Mouse (Mus musculus) left cerebral cortex, adult 11 months (tissue): Measurements from ENCODE around the gene Msh4.

Experiments
- DNase-seq: peaks from one replicate; pipeline ENCODE4 v3.0.0; 2022; ENCODE audit warnings: low spot score

Msh4 gene

DNA sequence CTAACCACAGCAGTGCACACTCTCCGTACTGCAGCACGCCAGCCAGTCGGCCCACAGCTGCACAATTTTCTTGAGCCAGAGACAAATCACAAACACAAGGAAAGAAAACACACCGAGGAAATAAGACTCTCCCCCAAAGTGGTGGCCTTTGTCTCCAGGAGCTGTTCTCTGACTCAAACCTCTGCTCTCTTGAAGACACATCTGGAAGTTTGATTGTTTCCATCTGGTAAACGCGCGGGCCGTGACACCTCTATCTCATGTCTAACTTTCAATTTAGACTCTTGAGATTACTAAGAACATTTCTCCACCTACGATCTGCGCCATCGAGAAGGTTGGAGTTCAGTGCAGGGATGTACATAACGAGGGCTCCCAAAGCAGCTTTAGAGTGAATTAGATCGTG is 97.5 kb downstream of the Msh4 start:
- no peak for DNase-seq

DNA sequence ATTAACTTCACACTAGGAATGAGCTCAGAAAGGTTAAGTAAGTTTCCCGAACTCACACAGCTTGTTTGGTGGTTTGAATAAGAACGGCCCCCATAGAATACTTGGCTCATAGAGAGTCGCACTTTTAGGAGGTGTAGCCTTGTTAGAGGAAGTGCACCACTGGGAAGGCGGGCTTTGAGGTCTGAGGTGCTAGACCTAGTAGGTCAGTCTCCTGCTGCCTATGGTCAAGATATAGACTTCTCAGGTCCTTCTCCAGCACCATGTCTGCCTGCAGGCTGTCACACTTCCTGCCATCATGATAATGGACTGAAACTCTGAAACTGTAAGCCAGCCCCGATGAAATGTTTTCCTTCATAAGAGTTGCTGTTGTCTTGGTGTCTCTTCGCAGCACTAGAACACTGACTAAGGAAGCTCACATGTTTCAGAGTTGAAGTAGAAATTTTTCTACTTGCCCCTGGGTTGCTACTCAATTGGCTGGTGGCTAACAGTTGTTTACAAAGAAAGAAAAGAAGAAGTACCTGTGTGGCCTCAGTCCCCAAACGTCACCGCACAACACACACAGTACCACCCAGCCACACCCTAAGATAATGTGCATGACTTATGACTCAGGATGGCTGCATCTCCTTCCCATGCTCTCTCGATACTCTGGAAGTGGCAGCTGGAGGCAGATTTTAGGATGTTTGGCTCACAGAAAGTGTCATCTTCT is 98.3 kb downstream of the Msh4 start:
- DNase-seq = no peak
